Mouse (Mus musculus) heart, embryonic 15.5 days (tissue): ENCODE data around the gene Zfp687. TPM values are rescaled to one million over a fixed set of nuclear protein-coding genes. Genes with fewer than 3 reads are reported as not detected.
A peak's percentile ranks its signal among the peaks of the same experiment; 100 is the strongest.

Experiments
- ATAC-seq: fragments of 200-750 bp; cut with Nextera tagmentation; replicated peaks from 2 replicates; pipeline ENCODE4 v1.8.0; 2017; ENCODE audit warnings: low read depth, moderate TSS enrichment; ENCODE audit not compliant: insufficient number of reproducible peaks, insufficient read depth, low FRiP score
- H3K27ac ChIP-seq: fragments of 300-500 bp; sonication (generic); 2 replicates; pipeline ENCODE4 v1.5.1; 2015; ENCODE audit warnings: mild to moderate bottlenecking, inconsistent platforms
- H3K27me3 ChIP-seq: fragments of 300-500 bp; sonication (generic); 2 replicates; pipeline ENCODE4 v1.6.1; 2015; ENCODE audit warnings: inconsistent platforms
- H3K36me3 ChIP-seq: fragments of 300-500 bp; sonication (generic); 2 replicates; pipeline ENCODE4 v1.6.1; 2015; ENCODE audit warnings: mild to moderate bottlenecking, inconsistent platforms
- H3K4me1 ChIP-seq: fragments of 300-500 bp; sonication (generic); replicated peaks from 2 replicates; pipeline ENCODE4 v1.6.1; 2015; ENCODE audit warnings: inconsistent platforms
- H3K4me2 ChIP-seq: fragments of 300-500 bp; sonication (generic); 2 replicates; pipeline ENCODE4 v1.6.1; 2015; ENCODE audit warnings: inconsistent platforms, mild to moderate bottlenecking, moderate library complexity
- H3K4me3 ChIP-seq: fragments of 300-500 bp; sonication (generic); 2 replicates; pipeline ENCODE4 v1.5.1; 2015; ENCODE audit warnings: mild to moderate bottlenecking, inconsistent platforms
- H3K9ac ChIP-seq: fragments of 300-500 bp; sonication (generic); 2 replicates; pipeline ENCODE4 v1.6.1; 2015; ENCODE audit warnings: mild to moderate bottlenecking, inconsistent platforms
- H3K9me3 ChIP-seq: fragments of 300-500 bp; sonication (generic); replicated peaks from 2 replicates; pipeline ENCODE4 v1.6.1; 2016; ENCODE audit warnings: inconsistent platforms
- WGBS: fragments of 180-500 bp; shearing (Covaris S2); methylation state at CpG from one replicate; pipeline ENCODE4 v1.1.7; 2015; ENCODE audit warnings: mixed read lengths; 5-methylcytosine and 5-hydroxymethylcytosine counted together
- polyA plus RNA-seq: library from polyadenylated mRNA; unstranded; fragments of >200 nt; fragmentation: Nextera tagmentation; extraction: Ambion mirVana; gene quantifications from 2 replicates; pipeline ENCODE4 v1.2.1, GENCODE M21; 2015

Gene Zfp687
- polyA plus RNA-seq, 1 experiment from 2014 or later = 12.3 TPM

- no peaks in the 10 kb centered on the region for H3K27me3 ChIP-seq
- peaks cover 46% of the 10 kb centered on the region for H3K4me1 ChIP-seq
- peak overlapping the region; percentile 21; the same call in 1 of the 2 replicates for H3K4me2 ChIP-seq
- H3K9ac ChIP-seq = peak overlapping the region; percentile 15; the same call in 1 of the 2 replicates
- peaks cover 23% of the 10 kb centered on the region for H3K36me3 ChIP-seq
- WGBS = 28% methylated on average over 9 of the region's 9 CpGs
- H3K9me3 ChIP-seq = no peaks in the 10 kb centered on the region
- H3K4me3 ChIP-seq = no peak overlapping the region
- H3K27ac ChIP-seq = peak overlapping the region; percentile 53
- no peak for ATAC-seq
Observed at GRCm38 (mm10) chr3:94989159-94989761, 26.0 kb downstream of the Zfp687 start.

DNA sequence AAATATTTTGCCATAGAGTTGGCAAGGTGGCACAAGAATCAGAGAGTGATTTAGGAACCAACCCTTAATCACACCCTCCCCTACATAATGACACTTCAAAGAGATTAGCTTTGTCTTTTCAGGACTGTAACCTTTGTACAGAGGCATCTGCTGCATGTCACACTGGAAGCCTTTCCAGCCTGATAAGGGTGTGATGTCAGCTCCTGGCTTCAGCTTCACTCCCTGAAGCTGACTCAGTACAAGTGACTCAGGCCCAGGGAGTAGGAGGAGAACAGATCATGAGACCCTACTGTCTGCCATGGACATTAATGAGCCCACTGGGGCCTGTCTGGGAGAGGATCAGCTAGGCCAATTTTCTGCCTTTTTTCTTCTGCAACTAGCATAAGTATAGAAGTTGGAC lies 27.7 kb downstream of the Zfp687 start:
- ATAC-seq = peak; percentile 86
- H3K27me3 ChIP-seq = no peaks in the 10 kb centered on the region
- H3K4me2 ChIP-seq = no peak overlapping the region
- peaks cover 46% of the 10 kb centered on the region for H3K4me1 ChIP-seq
- peaks cover 21% of the 10 kb centered on the region for H3K36me3 ChIP-seq
- no peak overlapping the region for H3K4me3 ChIP-seq
- H3K9me3 ChIP-seq = no peaks in the 10 kb centered on the region
- no peak overlapping the region for H3K9ac ChIP-seq
- H3K27ac ChIP-seq = peak overlapping the region; percentile 60

GRCm38 (mm10) chr3:94985513-94985912 lies 29.7 kb downstream of the Zfp687 start:
- Histone ChIP-seq H3K9ac (no peak overlapping the region), H3K4me1 (peaks cover 46% of the 10 kb centered on the region), H3K27ac (no peak overlapping the region), H3K4me2 (no peak overlapping the region), H3K36me3 (peaks cover 23% of the 10 kb centered on the region), H3K9me3 (no peaks in the 10 kb centered on the region), H3K4me3 (no peak overlapping the region), H3K27me3 (no peaks in the 10 kb centered on the region)
- WGBS = 92% methylated on average over 2 of the region's 2 CpGs
- ATAC-seq = no peak

DNA sequence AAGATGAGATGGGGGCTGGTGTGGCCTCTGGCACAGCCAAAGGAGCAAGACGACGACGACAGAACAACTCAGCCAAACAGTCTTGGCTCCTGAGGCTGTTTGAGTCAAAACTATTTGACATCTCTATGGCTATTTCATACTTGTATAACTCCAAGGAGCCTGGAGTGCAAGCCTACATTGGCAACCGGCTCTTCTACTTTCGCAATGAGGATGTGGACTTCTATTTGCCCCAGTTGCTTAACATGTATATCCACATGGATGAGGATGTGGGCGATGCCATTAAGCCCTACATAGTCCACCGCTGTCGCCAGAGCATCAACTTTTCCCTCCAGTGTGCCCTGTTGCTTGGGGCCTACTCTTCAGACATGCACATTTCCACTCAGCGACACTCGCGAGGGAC lies 30.9 kb downstream of the Zfp687 start:
- no peak overlapping the region for H3K4me2 ChIP-seq
- no peak for ATAC-seq
- no peaks in the 10 kb centered on the region for H3K9me3 ChIP-seq
- peaks cover 23% of the 10 kb centered on the region for H3K36me3 ChIP-seq
- H3K4me1 ChIP-seq = peaks cover 39% of the 10 kb centered on the region
- no peaks in the 10 kb centered on the region for H3K27me3 ChIP-seq
- H3K27ac ChIP-seq = no peak overlapping the region
- 89% methylated on average over 11 of the region's 11 CpGs for WGBS
- no peak overlapping the region for H3K4me3 ChIP-seq
- no peak overlapping the region for H3K9ac ChIP-seq

- Histone ChIP-seq H3K27ac (peak within 1 kb of the TSS; percentile 90), H3K27me3 (no peaks in the 10 kb centered on the region), H3K36me3 (no peaks in the 10 kb centered on the region; the same call in 1 of the 2 replicates), H3K4me2 (peak within 1 kb of the TSS; percentile 76), H3K4me3 (peak within 1 kb of the TSS; percentile 93), H3K9ac (peak within 1 kb of the TSS; percentile 89), H3K4me1 (peaks cover 16% of the 10 kb centered on the region), H3K9me3 (no peaks in the 10 kb centered on the region)
- peak; percentile 92 for ATAC-seq
- WGBS = under 1% methylated on average over 57 of the region's 57 CpGs
Observed at GRCm38 (mm10) chr3:94974528-94975422, 40.5 kb downstream of the Zfp687 start, which contains the start of gene Pi4kb. Gene Pi4kb, plus strand, starts transcription at chr3:94974731.

- Histone ChIP-seq H3K4me2 (peak overlapping the region; percentile 76), H3K9ac (peak overlapping the region; percentile 66), H3K9me3 (no peaks in the 10 kb centered on the region), H3K4me1 (peaks cover 16% of the 10 kb centered on the region), H3K27me3 (no peaks in the 10 kb centered on the region), H3K4me3 (peak overlapping the region; percentile 93), H3K27ac (peak overlapping the region; percentile 90), H3K36me3 (no peaks in the 10 kb centered on the region; the same call in 1 of the 2 replicates)
- WGBS = 20% methylated on average over 9 of the region's 9 CpGs
- ATAC-seq = no peak; the same call in 1 of the 2 replicates
Observed at GRCm38 (mm10) chr3:94974026-94974527, 41.2 kb downstream of the Zfp687 start.

- no peaks in the 10 kb centered on the region for H3K27me3 ChIP-seq
- WGBS = 84% methylated on average over 5 of the region's 5 CpGs
- no peak overlapping the region for H3K4me3 ChIP-seq
- no peaks in the 10 kb centered on the region for H3K9me3 ChIP-seq
- no peaks in the 10 kb centered on the region; the same call in 1 of the 2 replicates for H3K36me3 ChIP-seq
- no peak overlapping the region for H3K27ac ChIP-seq
- peaks cover 16% of the 10 kb centered on the region for H3K4me1 ChIP-seq
- H3K9ac ChIP-seq = no peak overlapping the region
- no peak for ATAC-seq
- peak overlapping the region; percentile 76 for H3K4me2 ChIP-seq
Observed at GRCm38 (mm10) chr3:94973620-94974019, 41.6 kb downstream of the Zfp687 start.

- no peaks in the 10 kb centered on the region for H3K27me3 ChIP-seq
- ATAC-seq = no peak
- no peak overlapping the region for H3K4me2 ChIP-seq
- 59% methylated on average over 3 of the region's 3 CpGs for WGBS
- no peak overlapping the region for H3K27ac ChIP-seq
- H3K4me1 ChIP-seq = peaks cover 16% of the 10 kb centered on the region
- H3K9me3 ChIP-seq = no peaks in the 10 kb centered on the region
- no peaks in the 10 kb centered on the region; the same call in 1 of the 2 replicates for H3K36me3 ChIP-seq
- no peak overlapping the region for H3K4me3 ChIP-seq
- no peak overlapping the region for H3K9ac ChIP-seq
Observed at GRCm38 (mm10) chr3:94972552-94972951, 42.7 kb downstream of the Zfp687 start.

- Histone ChIP-seq H3K36me3 (no peaks in the 10 kb centered on the region), H3K4me3 (no peak overlapping the region), H3K27ac (no peak overlapping the region), H3K27me3 (no peaks in the 10 kb centered on the region), H3K4me1 (no peaks in the 10 kb centered on the region), H3K9ac (no peak overlapping the region), H3K4me2 (no peak overlapping the region), H3K9me3 (no peaks in the 10 kb centered on the region)
- 65% methylated on average over 1 of the region's 1 CpGs for WGBS
- no peak for ATAC-seq
Observed at GRCm38 (mm10) chr3:94965878-94966277, 49.4 kb downstream of the Zfp687 start.

DNA sequence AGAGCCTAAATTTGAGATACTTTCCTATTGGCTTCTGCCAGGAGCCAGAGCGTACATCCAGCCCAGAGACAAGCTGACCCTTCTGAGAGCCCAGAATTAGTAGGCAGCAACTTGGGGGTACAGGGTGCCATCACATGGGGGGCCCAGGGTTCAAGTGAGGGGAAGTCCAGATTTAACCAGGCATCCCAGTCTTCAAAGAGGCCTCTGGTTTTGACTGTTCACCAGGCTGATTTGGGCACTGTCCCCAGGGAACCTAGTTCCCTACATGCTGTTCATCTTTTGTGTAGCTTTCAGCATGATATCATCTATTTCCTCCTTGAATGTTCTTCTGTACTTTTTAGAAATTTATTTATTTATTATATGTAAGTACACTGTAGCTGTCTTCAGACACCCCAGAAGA lies 50.3 kb downstream of the Zfp687 start:
- no peak overlapping the region for H3K27ac ChIP-seq
- no peak overlapping the region for H3K4me3 ChIP-seq
- H3K4me1 ChIP-seq = no peaks in the 10 kb centered on the region; the same call in 1 of the 2 replicates
- H3K9me3 ChIP-seq = no peaks in the 10 kb centered on the region
- WGBS = 91% methylated on average over 1 of the region's 1 CpGs
- no peak overlapping the region for H3K4me2 ChIP-seq
- no peaks in the 10 kb centered on the region for H3K36me3 ChIP-seq
- no peak for ATAC-seq
- no peak overlapping the region for H3K9ac ChIP-seq
- H3K27me3 ChIP-seq = no peaks in the 10 kb centered on the region

DNA sequence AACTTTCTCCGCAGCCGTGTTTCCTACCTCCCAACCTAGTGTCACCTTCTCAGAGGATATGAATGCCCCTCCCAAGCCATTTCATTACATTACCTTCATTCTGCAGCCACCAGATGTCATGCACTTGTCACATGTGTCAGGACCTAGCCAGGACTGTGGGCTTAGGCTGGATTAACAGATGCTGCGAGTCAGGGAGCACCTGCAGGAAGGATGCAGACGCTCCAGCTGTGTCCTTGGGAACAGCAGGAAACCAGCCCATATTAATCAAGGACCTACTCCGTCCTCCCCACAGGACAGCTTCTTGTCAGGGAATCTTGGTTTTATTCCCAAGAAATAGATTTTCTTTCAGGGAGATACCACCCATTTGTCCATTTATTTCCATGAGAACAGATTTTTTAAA lies 54.9 kb downstream of the Zfp687 start:
- H3K9me3 ChIP-seq = no peaks in the 10 kb centered on the region
- WGBS = 51% methylated on average over 5 of the region's 5 CpGs
- no peak overlapping the region for H3K9ac ChIP-seq
- H3K27ac ChIP-seq = no peak overlapping the region
- peaks cover 10% of the 10 kb centered on the region for H3K4me1 ChIP-seq
- H3K36me3 ChIP-seq = peaks cover 32% of the 10 kb centered on the region
- no peak overlapping the region for H3K4me2 ChIP-seq
- no peak for ATAC-seq
- H3K4me3 ChIP-seq = no peak overlapping the region
- no peaks in the 10 kb centered on the region for H3K27me3 ChIP-seq
